Mouse (Mus musculus): Measurements from ENCODE around the gene Fam57b.

Fam57b gene

DNA sequence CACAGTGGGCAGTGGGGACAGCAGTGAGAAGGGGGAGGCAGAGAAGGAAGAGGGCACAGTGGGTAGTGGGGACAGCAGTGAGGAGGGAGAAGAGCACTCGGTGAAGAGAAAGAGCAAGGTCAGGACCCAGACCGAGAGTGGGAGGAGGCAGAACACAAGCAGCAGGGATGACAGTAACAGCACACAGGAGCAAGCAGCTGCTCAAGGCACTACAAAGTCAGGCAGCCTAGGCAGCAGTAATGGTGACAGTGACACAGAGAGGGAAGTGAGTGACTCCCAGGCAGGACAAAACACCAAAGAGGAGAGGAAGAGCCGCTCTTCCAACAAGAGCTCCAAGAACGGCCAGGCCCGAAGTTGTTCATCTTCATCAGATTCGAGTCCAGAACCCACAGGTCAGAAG is 66.3 kb downstream of the Fam57b start:
- no peak for DNase-seq (ENCODE audit: extremely low spot score, low read depth, low spot score)

- no peak for DNase-seq (ENCODE audit: extremely low spot score, low read depth, low spot score)
These were observed 70.1 kb downstream of the Fam57b start for GRCm38 (mm10) chr7:126867534-126867933.

- DNase-seq (ENCODE audit: extremely low spot score, low read depth, low spot score): no peak
These were observed 70.5 kb downstream of the Fam57b start for GRCm38 (mm10) chr7:126868003-126868402.

DNA sequence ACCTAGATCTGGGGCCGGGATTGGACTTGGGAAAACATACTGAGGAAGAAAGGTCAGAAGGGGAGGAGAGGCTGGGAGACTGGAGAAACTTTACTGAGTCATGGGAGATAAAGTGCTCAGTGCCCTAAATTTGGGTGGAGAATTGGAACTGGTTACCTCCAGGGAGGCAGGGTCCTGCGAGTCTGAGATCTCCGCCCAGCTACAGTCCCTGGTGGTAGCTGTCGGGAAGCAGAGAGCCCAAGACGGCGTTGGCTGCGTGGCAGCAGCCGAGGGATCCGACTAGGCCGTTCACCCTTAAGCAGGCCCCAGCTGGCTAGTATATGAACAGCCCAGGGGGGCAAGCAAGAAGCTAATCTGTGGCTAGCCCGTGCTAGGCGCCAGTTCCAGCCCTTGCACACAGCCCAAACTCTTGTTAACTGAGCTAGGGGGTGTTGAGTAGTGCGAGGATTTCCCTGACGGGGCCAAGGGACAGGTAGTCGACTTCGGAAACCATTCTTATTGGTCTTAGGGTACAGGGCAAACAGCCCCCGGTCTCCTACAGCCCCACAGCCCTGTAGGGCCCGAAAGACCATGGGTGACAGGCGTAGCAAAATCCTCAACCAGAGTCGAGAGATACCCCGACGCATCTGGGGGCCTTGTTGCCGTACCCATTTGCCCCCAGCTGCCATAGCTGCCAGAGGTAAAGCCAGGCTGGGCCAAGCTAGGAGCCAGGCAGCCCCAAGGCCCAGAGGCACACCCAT is 72.5 kb downstream of the Fam57b start:
- no peak for DNase-seq (ENCODE audit: extremely low spot score, low read depth, low spot score)

DNA sequence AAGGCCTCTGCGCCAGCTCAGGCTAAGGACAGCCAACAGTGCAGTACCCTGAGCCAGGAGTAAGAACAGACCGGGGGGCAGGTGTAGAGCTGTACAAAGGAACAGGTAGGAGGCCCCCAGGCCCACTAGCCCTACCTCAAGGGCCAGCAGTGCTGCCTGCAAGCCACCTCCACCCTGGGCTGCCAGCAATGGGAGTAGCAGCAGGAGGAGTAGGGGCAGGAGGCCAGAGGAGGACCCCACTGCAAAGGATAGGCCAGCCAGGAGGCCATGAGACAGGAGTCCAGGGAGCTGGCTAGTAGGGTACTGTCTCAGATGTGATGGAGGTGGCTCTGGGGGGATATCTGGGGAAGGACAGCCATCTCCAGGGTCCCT is 73.0 kb downstream of the Fam57b start:
- no peak for DNase-seq (ENCODE audit: extremely low spot score, low read depth, low spot score)

GRCm38 (mm10) chr7:126877239-126877638 is 79.8 kb downstream of the Fam57b start:
- no peak for DNase-seq (ENCODE audit: extremely low spot score, low read depth, low spot score)

All from hindlimb bud, embryonic 11.5 days (tissue).